Comparison of ENCODE assay signal across 8 mouse cellular contexts in the genomic region with DNA sequence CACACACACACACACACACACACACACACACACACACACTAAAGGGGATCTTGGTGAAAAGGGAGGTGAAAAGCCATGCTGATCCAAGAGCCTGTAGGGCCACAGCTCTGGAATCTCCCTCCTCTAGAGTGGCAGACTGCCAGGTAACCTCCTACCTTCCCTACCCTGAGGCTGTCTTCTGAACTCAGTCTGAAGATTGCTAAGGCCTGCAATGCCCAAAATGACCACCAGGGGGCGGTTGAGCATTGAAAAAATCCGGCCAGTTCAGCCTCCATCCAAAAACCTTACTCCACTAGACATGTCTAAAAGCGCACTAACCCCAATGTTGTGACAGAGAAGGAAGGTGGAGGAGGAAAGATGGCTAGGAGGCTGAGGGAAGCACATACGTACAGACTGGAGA. TPM values are rescaled to one million over a fixed set of nuclear protein-coding genes. Genes with fewer than 3 reads are reported as not detected.
DNase-seq lines count a peak whose midpoint lies in the region; ATAC-seq lines count a peak whose summit lies in the region.

No protein-coding gene starts in this region.

- H3K27me3 ChIP-seq in hindbrain, embryonic 12.5 days, result no peaks in the 10 kb centered on the region

- peak; percentile 79 for DNase-seq in MEL-GATA-1-ER (ENCODE audit: extremely low read depth, low read depth)
- DNase-seq in cerebellum, adult 9-11 months, result peak; percentile 93
- DNase-seq in frontal cortex, postnatal 10 days (ENCODE audit: low spot score in 2 of 2), result peak; percentile 86 to 88
- DNase-seq in layer of hippocampus, postnatal 25 days (ENCODE audit: extremely low spot score in 1 of 2, low spot score in 1 of 2), result peak; percentile 96 to 99
- DNase-seq in lung, postnatal 14 days, result peak; percentile 96
- peak; percentile 96 for DNase-seq in retina, embryonic 14.5 days (ENCODE audit: low spot score)
- peak; percentile 88 to 94 for DNase-seq in thymus, postnatal 36 days

- no peaks in the 10 kb centered on the region for H3K36me3 ChIP-seq in hindbrain, embryonic 12.5 days

- no peak for ATAC-seq in hindbrain, embryonic 12.5 days (ENCODE audit: low FRiP score)

- no peaks in the 10 kb centered on the region for H3K9me3 ChIP-seq in hindbrain, embryonic 12.5 days (replicated peaks)

- WGBS in hindbrain, embryonic 12.5 days, result 1% methylated on average over 4 of the region's 4 CpGs

- H3K4me2 ChIP-seq in hindbrain, embryonic 12.5 days (replicated peaks), result peak overlapping the region; percentile 23

- H3K4me3 ChIP-seq in hindbrain, embryonic 12.5 days, result no peak overlapping the region

- peak overlapping the region; percentile 69 for H3K27ac ChIP-seq in hindbrain, embryonic 12.5 days

- H3K9ac ChIP-seq in hindbrain, embryonic 12.5 days, result no peak overlapping the region

- peaks cover 61% of the 10 kb centered on the region for H3K4me1 ChIP-seq in hindbrain, embryonic 12.5 days

RNA-seq across cellular contexts. Expression of a gene that starts 25.0 kb away (rescaled TPM):
- polyA plus RNA-seq in hindbrain, embryonic 12.5 days (2016; fragmentation: Nextera tagmentation; extraction: Ambion mirVana), result 2,735 and 2,863 TPM in 2 replicates
- total RNA-seq in layer of hippocampus, postnatal 25 days (2021), result 100 to 1,000 TPM; 508 to 527 TPM
